Mouse (Mus musculus) kidney, embryonic 16.5 days (tissue): ENCODE measurements around the gene Clip2. TPM values are rescaled to one million over a fixed set of nuclear protein-coding genes. Genes with fewer than 3 reads are reported as not detected.

Source experiments
- ATAC-seq: fragments of 200-750 bp; cut with Nextera tagmentation; 2 replicates; pipeline ENCODE4 v1.8.0; 2017; ENCODE audit warnings: moderate TSS enrichment; ENCODE audit not compliant: low FRiP score, low TSS enrichment
- H3K27ac ChIP-seq: fragments of 300-500 bp; sonication (generic); 2 replicates; pipeline ENCODE4 v1.5.1; 2014; ENCODE audit warnings: low read length
- H3K27me3 ChIP-seq: fragments of 300-500 bp; sonication (generic); 2 replicates; pipeline ENCODE4 v1.6.1; 2014; ENCODE audit warnings: low read length, control low read depth, mixed read lengths; ENCODE audit not compliant: insufficient read depth
- H3K36me3 ChIP-seq: fragments of 300-500 bp; sonication (generic); 2 replicates; pipeline ENCODE4 v1.6.1; 2014; ENCODE audit warnings: low read length, control low read depth, mixed read lengths; ENCODE audit not compliant: insufficient read depth
- H3K4me1 ChIP-seq: fragments of 300-500 bp; sonication (generic); 2 replicates; pipeline ENCODE4 v1.6.1; 2014; ENCODE audit warnings: low read length, control low read depth, mixed read lengths; ENCODE audit not compliant: insufficient read depth
- H3K4me2 ChIP-seq: fragments of 300-500 bp; sonication (generic); replicated peaks from 2 replicates; pipeline ENCODE4 v1.6.1; 2014; ENCODE audit warnings: low read depth, low read length
- H3K4me3 ChIP-seq: fragments of 300-500 bp; sonication (generic); 2 replicates; pipeline ENCODE4 v1.5.1; 2014; ENCODE audit warnings: mild to moderate bottlenecking, low read length
- H3K9ac ChIP-seq: fragments of 300-500 bp; sonication (generic); replicated peaks from 2 replicates; pipeline ENCODE4 v1.6.1; 2014; ENCODE audit warnings: low read length
- H3K9me3 ChIP-seq: fragments of 300-500 bp; sonication (generic); 2 replicates; pipeline ENCODE4 v1.6.1; 2016; ENCODE audit warnings: low read length, control low read depth
- WGBS: fragments of 180-500 bp; shearing (Covaris S2); extraction: QIAGEN DNeasy Blood & Tissue Kit; methylation state at CpG from one replicate; pipeline ENCODE4 v1.1.7; 2014; 5-methylcytosine and 5-hydroxymethylcytosine counted together
- polyA plus RNA-seq: library from polyadenylated mRNA; unstranded; fragments of >200 nt; fragmentation: Nextera tagmentation; extraction: Ambion mirVana; gene quantifications from 2 replicates; pipeline ENCODE4 v1.2.1, GENCODE M21; 2015

Gene Clip2
- polyA plus RNA-seq, 1 experiment from 2014 or later = 4.1 TPM

- no peak for ATAC-seq
- H3K4me3 ChIP-seq = no peak overlapping the region
- no peaks in the 10 kb centered on the region for H3K36me3 ChIP-seq
- H3K27me3 ChIP-seq = no peaks in the 10 kb centered on the region
- 82% methylated on average over 4 of the region's 4 CpGs for WGBS
- no peak overlapping the region for H3K27ac ChIP-seq
- H3K9me3 ChIP-seq = 0 out of 2 replicates have a peak, but pooled peaks cover 3% of the 10 kb centered on the region
- no peak overlapping the region for H3K9ac ChIP-seq
- H3K4me2 ChIP-seq = no peak overlapping the region
- peaks cover 19% of the 10 kb centered on the region for H3K4me1 ChIP-seq
Measured at GRCm38 (mm10) chr5:134567445-134567844, 15.2 kb upstream of the Clip2 start.

GRCm38 (mm10) chr5:134565696-134566095, 13.5 kb upstream of the Clip2 start:
- no peak for ATAC-seq
- no peaks in the 10 kb centered on the region for H3K27me3 ChIP-seq
- no peak overlapping the region for H3K9ac ChIP-seq
- H3K9me3 ChIP-seq = 0 out of 2 replicates have a peak, but pooled peaks cover 3% of the 10 kb centered on the region
- H3K36me3 ChIP-seq = no peaks in the 10 kb centered on the region
- H3K4me2 ChIP-seq = no peak overlapping the region
- H3K4me3 ChIP-seq = no peak overlapping the region
- H3K4me1 ChIP-seq = peaks cover 15% of the 10 kb centered on the region; the same call in 1 of the 2 replicates
- WGBS = 89% methylated on average over 6 of the region's 6 CpGs
- H3K27ac ChIP-seq = no peak overlapping the region

GRCm38 (mm10) chr5:134564272-134564671, 12.0 kb upstream of the Clip2 start:
- Histone ChIP-seq H3K9me3 (0 out of 2 replicates have a peak, but pooled peaks cover 3% of the 10 kb centered on the region), H3K4me1 (peaks cover 10% of the 10 kb centered on the region; the same call in 1 of the 2 replicates), H3K36me3 (no peaks in the 10 kb centered on the region), H3K27me3 (no peaks in the 10 kb centered on the region), H3K4me3 (no peak overlapping the region), H3K4me2 (no peak overlapping the region), H3K9ac (no peak overlapping the region), H3K27ac (no peak overlapping the region)
- 96% methylated on average over 2 of the region's 2 CpGs for WGBS
- no peak for ATAC-seq

GRCm38 (mm10) chr5:134560450-134561171, 8.4 kb upstream of the Clip2 start:
- ATAC-seq = no peak
- Histone ChIP-seq H3K27me3 (no peaks in the 10 kb centered on the region), H3K4me3 (no peak overlapping the region), H3K9ac (no peak overlapping the region), H3K36me3 (no peaks in the 10 kb centered on the region), H3K9me3 (0 out of 2 replicates have a peak, but pooled peaks cover 3% of the 10 kb centered on the region), H3K27ac (no peak overlapping the region), H3K4me1 (peaks cover 5% of the 10 kb centered on the region), H3K4me2 (no peak overlapping the region)
- WGBS = 81% methylated on average over 16 of the region's 16 CpGs

- no peak for ATAC-seq
- Histone ChIP-seq H3K9ac (no peak within 1 kb of the TSS), H3K27me3 (no peaks in the 10 kb centered on the region), H3K4me1 (peaks cover 10% of the 10 kb centered on the region), H3K27ac (no peak within 1 kb of the TSS), H3K36me3 (no peaks in the 10 kb centered on the region), H3K4me3 (no peak within 1 kb of the TSS), H3K4me2 (no peak within 1 kb of the TSS), H3K9me3 (0 out of 2 replicates have a peak, but pooled peaks cover 3% of the 10 kb centered on the region)
- 92% methylated on average over 7 of the region's 7 CpGs for WGBS
Measured at GRCm38 (mm10) chr5:134560071-134560449, 7.8 kb upstream of the Clip2 start, which contains the start of gene Syna. Syna (minus strand) TSS chr5:134560171.

- ATAC-seq = peak; percentile 11; the same call in 1 of the 2 replicates
- H3K9ac ChIP-seq = no peak overlapping the region
- 9% methylated on average over 20 of the region's 20 CpGs for WGBS
- H3K4me3 ChIP-seq = no peak overlapping the region
- peak overlapping the region; percentile 38 for H3K4me2 ChIP-seq
- H3K27ac ChIP-seq = peak overlapping the region; percentile 85
- no peaks in the 10 kb centered on the region for H3K27me3 ChIP-seq
- H3K36me3 ChIP-seq = no peaks in the 10 kb centered on the region
- no peaks in the 10 kb centered on the region for H3K9me3 ChIP-seq
- H3K4me1 ChIP-seq = peaks cover 28% of the 10 kb centered on the region
Measured at GRCm38 (mm10) chr5:134555463-134556164, 3.4 kb upstream of the Clip2 start.

GRCm38 (mm10) chr5:134553951-134554546, 1.8 kb upstream of the Clip2 start:
- Histone ChIP-seq H3K9ac (no peak overlapping the region), H3K27ac (no peak overlapping the region), H3K36me3 (no peaks in the 10 kb centered on the region), H3K27me3 (no peaks in the 10 kb centered on the region), H3K4me2 (no peak overlapping the region), H3K4me3 (no peak overlapping the region), H3K4me1 (peaks cover 39% of the 10 kb centered on the region), H3K9me3 (no peaks in the 10 kb centered on the region)
- no peak for ATAC-seq
- 85% methylated on average over 5 of the region's 5 CpGs for WGBS

- 2% methylated on average over 49 of the region's 52 CpGs for WGBS
- ATAC-seq = peak; percentile 3; the same call in 1 of the 2 replicates
- H3K4me1 ChIP-seq = peaks cover 45% of the 10 kb centered on the region
- peak overlapping the region; percentile 93 for H3K9ac ChIP-seq
- peak overlapping the region; percentile 64 for H3K4me3 ChIP-seq
- peak overlapping the region; percentile 75 for H3K4me2 ChIP-seq
- peak overlapping the region; percentile 96 for H3K27ac ChIP-seq
- no peaks in the 10 kb centered on the region for H3K36me3 ChIP-seq
- no peaks in the 10 kb centered on the region for H3K27me3 ChIP-seq
- H3K9me3 ChIP-seq = no peaks in the 10 kb centered on the region
Measured at GRCm38 (mm10) chr5:134551233-134552109, 763 bp downstream of the Clip2 start.

- H3K27ac ChIP-seq = peak overlapping the region; percentile 96; the same call in 1 of the 2 replicates
- no peak for ATAC-seq
- H3K4me2 ChIP-seq = peak overlapping the region; percentile 75
- H3K27me3 ChIP-seq = no peaks in the 10 kb centered on the region
- no peaks in the 10 kb centered on the region for H3K36me3 ChIP-seq
- H3K4me1 ChIP-seq = peaks cover 43% of the 10 kb centered on the region
- WGBS = 9% methylated on average over 6 of the region's 6 CpGs
- H3K9ac ChIP-seq = peak overlapping the region; percentile 93
- H3K4me3 ChIP-seq = peak overlapping the region; percentile 64
- no peaks in the 10 kb centered on the region for H3K9me3 ChIP-seq
Measured at GRCm38 (mm10) chr5:134550836-134551232, 1.4 kb downstream of the Clip2 start.
